Mouse (Mus musculus): ENCODE measurements around the gene E2f4. TPM values are rescaled to one million over a fixed set of nuclear protein-coding genes. Genes with fewer than 3 reads are reported as not detected.

The E2f4 gene
- polyA plus RNA-seq, 1 experiment from 2014 or later, result 125 TPM

GRCm38 (mm10) chr8:105338992-105339391 lies 41.5 kb downstream of the E2f4 start:
- Histone ChIP-seq H3K4me1 (peaks cover 18% of the 10 kb centered on the region), H3K27ac (replicated peaks) (no peak overlapping the region; the same call in 1 of the 2 replicates), H3K9me3 (no peaks in the 10 kb centered on the region), H3K27me3 (replicated peaks; ENCODE audit: low read depth, poor library complexity, severe bottlenecking) (0 out of 2 replicates have a peak, but pooled peaks cover 3% of the 10 kb centered on the region), H3K4me3 (no peak overlapping the region), H3K36me3 (replicated peaks) (peaks cover 55% of the 10 kb centered on the region)
- 54% methylated on average over 4 of the region's 4 CpGs for WGBS
- no peak for DNase-seq (ENCODE audit: low spot score)

- Histone ChIP-seq H3K4me3 (no peak overlapping the region), H3K9me3 (no peaks in the 10 kb centered on the region), H3K4me1 (peaks cover 27% of the 10 kb centered on the region), H3K36me3 (replicated peaks) (peaks cover 45% of the 10 kb centered on the region), H3K27ac (replicated peaks) (no peak overlapping the region), H3K27me3 (replicated peaks; ENCODE audit: low read depth, poor library complexity, severe bottlenecking) (0 out of 2 replicates have a peak, but pooled peaks cover 3% of the 10 kb centered on the region)
- WGBS, result 81% methylated on average over 6 of the region's 6 CpGs
- DNase-seq (ENCODE audit: low spot score), result no peak
These were observed 42.6 kb downstream of the E2f4 start for GRCm38 (mm10) chr8:105339886-105340635.

GRCm38 (mm10) chr8:105341399-105341798 lies 43.9 kb downstream of the E2f4 start:
- Histone ChIP-seq H3K9me3 (no peaks in the 10 kb centered on the region), H3K36me3 (replicated peaks) (peaks cover 31% of the 10 kb centered on the region), H3K27me3 (replicated peaks; ENCODE audit: low read depth, poor library complexity, severe bottlenecking) (0 out of 2 replicates have a peak, but pooled peaks cover 3% of the 10 kb centered on the region), H3K27ac (replicated peaks) (no peak overlapping the region), H3K4me3 (no peak overlapping the region), H3K4me1 (peaks cover 40% of the 10 kb centered on the region)
- 46% methylated on average over 8 of the region's 8 CpGs for WGBS
- no peak for DNase-seq (ENCODE audit: low spot score)

- peaks cover 18% of the 10 kb centered on the region for H3K36me3 ChIP-seq (replicated peaks)
- no peaks in the 10 kb centered on the region for H3K27me3 ChIP-seq (replicated peaks; ENCODE audit: low read depth, poor library complexity, severe bottlenecking)
- no peak for DNase-seq (ENCODE audit: low spot score)
- WGBS, result 77% methylated on average over 4 of the region's 4 CpGs
- H3K27ac ChIP-seq (replicated peaks), result no peak overlapping the region
- no peak overlapping the region for H3K4me3 ChIP-seq
- peaks cover 52% of the 10 kb centered on the region for H3K4me1 ChIP-seq
- no peaks in the 10 kb centered on the region for H3K9me3 ChIP-seq
These were observed 45.3 kb downstream of the E2f4 start for GRCm38 (mm10) chr8:105342768-105343167.

- WGBS, result 81% methylated on average over 8 of the region's 8 CpGs
- DNase-seq (ENCODE audit: low spot score), result no peak
- peaks cover 6% of the 10 kb centered on the region; the same call in 1 of the 2 replicates for H3K36me3 ChIP-seq (replicated peaks)
- no peak overlapping the region for H3K4me3 ChIP-seq
- H3K27ac ChIP-seq (replicated peaks), result no peak overlapping the region
- H3K4me1 ChIP-seq, result peaks cover 59% of the 10 kb centered on the region
- no peaks in the 10 kb centered on the region for H3K9me3 ChIP-seq
- no peaks in the 10 kb centered on the region for H3K27me3 ChIP-seq (replicated peaks; ENCODE audit: low read depth, poor library complexity, severe bottlenecking)
These were observed 46.5 kb downstream of the E2f4 start for GRCm38 (mm10) chr8:105343791-105344574.

GRCm38 (mm10) chr8:105345061-105345975 lies 47.9 kb downstream of the E2f4 start:
- DNase-seq (ENCODE audit: low spot score), result no peak
- H3K4me3 ChIP-seq, result peak overlapping the region; percentile 70
- H3K36me3 ChIP-seq (replicated peaks), result peaks cover 2% of the 10 kb centered on the region; the same call in 1 of the 2 replicates
- peaks cover 10% of the 10 kb centered on the region; the same call in 1 of the 2 replicates for H3K27me3 ChIP-seq (replicated peaks; ENCODE audit: low read depth, poor library complexity, severe bottlenecking)
- peak overlapping the region; percentile 86 for H3K27ac ChIP-seq (replicated peaks)
- H3K4me1 ChIP-seq, result peaks cover 66% of the 10 kb centered on the region
- H3K9me3 ChIP-seq, result no peaks in the 10 kb centered on the region
- WGBS, result 55% methylated on average over 7 of the region's 7 CpGs

GRCm38 (mm10) chr8:105346611-105347427 lies 49.4 kb downstream of the E2f4 start:
- H3K27ac ChIP-seq (replicated peaks), result peak overlapping the region; percentile 86
- WGBS, result under 1% methylated on average over 34 of the region's 34 CpGs
- peaks cover 65% of the 10 kb centered on the region for H3K4me1 ChIP-seq
- H3K27me3 ChIP-seq (replicated peaks; ENCODE audit: low read depth, poor library complexity, severe bottlenecking), result peaks cover 18% of the 10 kb centered on the region; the same call in 1 of the 2 replicates
- peak overlapping the region; percentile 70 for H3K4me3 ChIP-seq
- DNase-seq (ENCODE audit: low spot score), result peak; percentile 76
- no peaks in the 10 kb centered on the region for H3K9me3 ChIP-seq
- 0 out of 2 replicates have a peak, but pooled peaks cover 2% of the 10 kb centered on the region for H3K36me3 ChIP-seq (replicated peaks)

- Histone ChIP-seq H3K27me3 (replicated peaks; ENCODE audit: low read depth, poor library complexity, severe bottlenecking) (peaks cover 18% of the 10 kb centered on the region; the same call in 1 of the 2 replicates), H3K4me1 (peaks cover 65% of the 10 kb centered on the region), H3K36me3 (replicated peaks) (0 out of 2 replicates have a peak, but pooled peaks cover 2% of the 10 kb centered on the region), H3K4me3 (peak within 1 kb of the TSS; percentile 70), H3K9me3 (no peaks in the 10 kb centered on the region), H3K27ac (replicated peaks) (peak within 1 kb of the TSS; percentile 86)
- peak; percentile 97 for DNase-seq (ENCODE audit: low spot score)
- WGBS, result under 1% methylated on average over 53 of the region's 53 CpGs
These were observed 50.2 kb downstream of the E2f4 start, which contains the start of gene Fhod1 for GRCm38 (mm10) chr8:105347428-105348221. TSS of gene Fhod1 (minus strand) at chr8:105347953.

GRCm38 (mm10) chr8:105348450-105349095 lies 51.1 kb downstream of the E2f4 start, which contains the start of gene Slc9a5:
TSS of gene Slc9a5 (plus strand) at chr8:105348843.
- no peaks in the 10 kb centered on the region for H3K9me3 ChIP-seq
- peaks cover 6% of the 10 kb centered on the region; the same call in 1 of the 2 replicates for H3K36me3 ChIP-seq (replicated peaks)
- H3K4me1 ChIP-seq, result peaks cover 65% of the 10 kb centered on the region
- H3K27me3 ChIP-seq (replicated peaks; ENCODE audit: low read depth, poor library complexity, severe bottlenecking), result peaks cover 18% of the 10 kb centered on the region; the same call in 1 of the 2 replicates
- H3K27ac ChIP-seq (replicated peaks), result peak within 1 kb of the TSS; percentile 86
- WGBS, result under 1% methylated on average over 34 of the region's 34 CpGs
- H3K4me3 ChIP-seq, result peak within 1 kb of the TSS; percentile 70
- DNase-seq (ENCODE audit: low spot score), result peak; percentile 92

GRCm38 (mm10) chr8:105349096-105349771 lies 51.8 kb downstream of the E2f4 start:
- DNase-seq (ENCODE audit: low spot score), result peak; percentile 77
- Histone ChIP-seq H3K4me3 (peak overlapping the region; percentile 70), H3K27me3 (replicated peaks; ENCODE audit: low read depth, poor library complexity, severe bottlenecking) (peaks cover 18% of the 10 kb centered on the region; the same call in 1 of the 2 replicates), H3K27ac (replicated peaks) (peak overlapping the region; percentile 86), H3K4me1 (peaks cover 64% of the 10 kb centered on the region), H3K36me3 (replicated peaks) (peaks cover 6% of the 10 kb centered on the region; the same call in 1 of the 2 replicates), H3K9me3 (no peaks in the 10 kb centered on the region)
- 2% methylated on average over 48 of the region's 48 CpGs for WGBS
